Mouse (Mus musculus) kidney, adult 2 months (tissue): ENCODE measurements around the gene Pde6g.

Source experiments
- CTCF ChIP-seq: fragments of 200-500 bp; conservative IDR thresholded peaks from 2 replicates; pipeline ENCODE4 v1.5.1; 2011; ENCODE audit warnings: low read depth, mild to moderate bottlenecking, control low read depth, low read length, moderate library complexity, mixed read lengths; ENCODE audit not compliant: insufficient read depth, insufficient read length
- POLR2A ChIP-seq: fragments of 200-500 bp; IDR thresholded peaks from one replicate; pipeline ENCODE4 v1.6.1; 2011; ENCODE audit warnings: low read depth, low read length, control low read depth

DNA sequence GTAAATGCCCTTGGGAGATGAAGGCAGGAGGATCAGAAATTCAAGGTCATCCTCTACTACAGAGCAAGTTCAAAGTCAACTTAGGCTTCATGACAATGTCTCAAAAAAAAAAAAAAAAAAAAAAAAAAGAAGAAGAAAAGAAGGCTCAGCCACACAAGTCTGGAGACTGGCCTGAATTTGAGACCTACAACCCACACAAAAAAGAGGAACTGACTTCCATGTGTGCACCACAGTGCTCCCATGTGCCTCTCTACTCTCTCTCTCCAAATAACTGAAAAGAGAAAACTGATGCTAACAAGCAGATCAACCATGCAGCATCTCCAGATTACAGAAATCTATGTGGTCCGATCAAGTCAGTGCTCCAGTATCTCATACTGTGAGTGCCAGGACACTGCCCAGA, 48.5 kb downstream of the Pde6g start:
- no peak for TF ChIP-seq CTCF
- no peak for TF ChIP-seq POLR2A
